Mouse (Mus musculus) natural killer cell, adult 2 months (primary cell): ENCODE measurements around the gene Pirt.

ENCODE experiments used
- DNase-seq, 2 experiments: peaks; one replicate each; pipeline ENCODE4 v3.0.0; 2022; ENCODE audit warnings: low spot score in 2 of 2

Pirt gene

GRCm38 (mm10) chr11:66911811-66912210 lies at the start of gene Pirt:
Pirt (plus strand) TSS chr11:66911981.
- no peak for DNase-seq

- no peak for DNase-seq
Measured at GRCm38 (mm10) chr11:66871701-66872100, 40.1 kb upstream of the Pirt start.

- no peak for DNase-seq
Measured at GRCm38 (mm10) chr11:66872773-66873470, 38.9 kb upstream of the Pirt start.

- no peak for DNase-seq
Measured at GRCm38 (mm10) chr11:66881291-66881690, 30.5 kb upstream of the Pirt start.

- no peak for DNase-seq
Measured at GRCm38 (mm10) chr11:66882224-66883040, 29.3 kb upstream of the Pirt start.

- no peak for DNase-seq
Measured at GRCm38 (mm10) chr11:66892536-66892935, 19.2 kb upstream of the Pirt start.

- no peak for DNase-seq
Measured at GRCm38 (mm10) chr11:66898747-66899146, 13.0 kb upstream of the Pirt start.

GRCm38 (mm10) chr11:66899426-66899825 lies 12.4 kb upstream of the Pirt start:
- peak; percentile 5 to 22 for DNase-seq

GRCm38 (mm10) chr11:66902801-66903200 lies 9.0 kb upstream of the Pirt start:
- DNase-seq = no peak

- DNase-seq = peak; percentile 5 to 41
Measured at GRCm38 (mm10) chr11:66905617-66906384, 6.0 kb upstream of the Pirt start.

GRCm38 (mm10) chr11:66912531-66913458 lies 1.0 kb downstream of the Pirt start:
- DNase-seq = no peak

- peak in 1 of 2 experiments; percentile 5 for DNase-seq
Measured at GRCm38 (mm10) chr11:66914249-66914648, 2.5 kb downstream of the Pirt start.

GRCm38 (mm10) chr11:66920012-66920411 lies 8.2 kb downstream of the Pirt start:
- no peak for DNase-seq

- DNase-seq = no peak
Measured at GRCm38 (mm10) chr11:66924095-66924823, 12.5 kb downstream of the Pirt start.

GRCm38 (mm10) chr11:66928311-66928710 lies 16.5 kb downstream of the Pirt start:
- no peak for DNase-seq

- no peak for DNase-seq
Measured at GRCm38 (mm10) chr11:66932827-66933599, 21.2 kb downstream of the Pirt start.

GRCm38 (mm10) chr11:66934428-66935173 lies 22.8 kb downstream of the Pirt start:
- no peak for DNase-seq

- no peak for DNase-seq
Measured at GRCm38 (mm10) chr11:66942011-66942410, 30.2 kb downstream of the Pirt start.

- DNase-seq = no peak
Measured at GRCm38 (mm10) chr11:66945224-66945767, 33.5 kb downstream of the Pirt start.
